ENCODE assay signal across 8 mouse cellular contexts in genomic region chr3:52101977-52102600, GRCm38 (mm10). TPM values are rescaled to one million over a fixed set of nuclear protein-coding genes. Genes with fewer than 3 reads are reported as not detected.
DNase-seq lines count a peak whose midpoint lies in the region; ATAC-seq and TF ChIP-seq lines count a peak whose summit lies in the region.

No protein-coding gene starts in this region.

- peak; percentile 64; the same call in 1 of the 2 replicates for TF ChIP-seq POLR2A in heart, adult 2 months (IDR thresholded peaks at IDR 0.05; ENCODE audit: insufficient read depth, low read depth, low read length)
- no peak for TF ChIP-seq POLR2A in kidney, adult 2 months (IDR thresholded peaks at IDR 0.05; ENCODE audit: low read depth, low read length)
- peak; percentile 35; the same call in 1 of the 2 replicates for TF ChIP-seq POLR2A in small intestine, adult 2 months (IDR thresholded peaks at IDR 0.05; ENCODE audit: low read depth, low read length)

- intact Hi-C loops in heart, adult 2 months (cut with DNase I), result loop anchor here (1.0 to 5.0 kb wide), 6 partner anchors 13 to 540 kb away; partner anchors contain the start of gene Setd7

- no peaks in the 10 kb centered on the region for H3K9me3 ChIP-seq in embryonic facial prominence, embryonic 13.5 days
- H3K9me3 ChIP-seq in limb, embryonic 11.5 days (ENCODE audit: control insufficient read depth, low read length), result no peaks in the 10 kb centered on the region
- no peaks in the 10 kb centered on the region for H3K9me3 ChIP-seq in midbrain, embryonic 13.5 days

- 0% methylated on average over 40 of the region's 57 CpGs for WGBS in embryonic facial prominence, embryonic 13.5 days
- under 1% methylated on average over 49 of the region's 57 CpGs for WGBS in heart, adult 2 months
- under 1% methylated on average over 51 of the region's 57 CpGs for WGBS in kidney, adult 2 months
- WGBS in limb, embryonic 11.5 days, result 1% methylated on average over 47 of the region's 57 CpGs
- 0% methylated on average over 42 of the region's 57 CpGs for WGBS in midbrain, embryonic 13.5 days
- WGBS in small intestine, adult 2 months, result under 1% methylated on average over 46 of the region's 57 CpGs

- no peaks in the 10 kb centered on the region for H3K79me2 ChIP-seq in heart, adult 2 months (replicated peaks; ENCODE audit: control insufficient read depth, insufficient read depth, low read length)

- H3K36me3 ChIP-seq in embryonic facial prominence, embryonic 13.5 days, result no peaks in the 10 kb centered on the region
- H3K36me3 ChIP-seq in heart, adult 2 months (ENCODE audit: control insufficient read depth, insufficient read depth, low read length), result no peaks in the 10 kb centered on the region
- no peaks in the 10 kb centered on the region for H3K36me3 ChIP-seq in kidney, adult 2 months (ENCODE audit: control insufficient read depth, insufficient read depth, low read length)
- no peaks in the 10 kb centered on the region for H3K36me3 ChIP-seq in limb, embryonic 11.5 days (ENCODE audit: control insufficient read depth, insufficient read depth, low read length)
- no peaks in the 10 kb centered on the region for H3K36me3 ChIP-seq in midbrain, embryonic 13.5 days
- no peaks in the 10 kb centered on the region for H3K36me3 ChIP-seq in small intestine, adult 2 months (ENCODE audit: control insufficient read depth, insufficient read depth, low read length)

- H3K4me2 ChIP-seq in embryonic facial prominence, embryonic 13.5 days, result peak overlapping the region; percentile 91
- peak overlapping the region; percentile 96 for H3K4me2 ChIP-seq in limb, embryonic 11.5 days (ENCODE audit: low read depth, severe bottlenecking)
- peak overlapping the region; percentile 83 for H3K4me2 ChIP-seq in midbrain, embryonic 13.5 days (replicated peaks)

- peak overlapping the region; percentile 82 for H3K4me3 ChIP-seq in embryonic facial prominence, embryonic 13.5 days
- peak overlapping the region; percentile 95 for H3K4me3 ChIP-seq in heart, adult 2 months
- H3K4me3 ChIP-seq in kidney, adult 2 months (ENCODE audit: insufficient read depth, low read depth, low read length), result peak overlapping the region; percentile 78
- H3K4me3 ChIP-seq in limb, embryonic 11.5 days (ENCODE audit: low read depth, low read length), result peak overlapping the region; percentile 78
- peak overlapping the region; percentile 86 for H3K4me3 ChIP-seq in midbrain, embryonic 13.5 days (replicated peaks)
- H3K4me3 ChIP-seq in small intestine, adult 2 months (ENCODE audit: low read depth, low read length), result peak overlapping the region; percentile 87

- no peaks in the 10 kb centered on the region for H3K27me3 ChIP-seq in embryonic facial prominence, embryonic 13.5 days
- H3K27me3 ChIP-seq in heart, adult 2 months (ENCODE audit: control insufficient read depth, insufficient read depth, low read length), result no peaks in the 10 kb centered on the region
- no peaks in the 10 kb centered on the region for H3K27me3 ChIP-seq in kidney, adult 2 months (replicated peaks; ENCODE audit: control insufficient read depth, insufficient read depth, low read length)
- H3K27me3 ChIP-seq in limb, embryonic 11.5 days (ENCODE audit: control insufficient read depth, insufficient read depth, low read length), result no peaks in the 10 kb centered on the region
- H3K27me3 ChIP-seq in midbrain, embryonic 13.5 days, result 0 out of 2 replicates have a peak, but pooled peaks cover 2% of the 10 kb centered on the region
- no peaks in the 10 kb centered on the region for H3K27me3 ChIP-seq in small intestine, adult 2 months (ENCODE audit: control insufficient read depth, insufficient read depth, low read length)

- ATAC-seq in embryonic facial prominence, embryonic 13.5 days (ENCODE audit: insufficient number of reproducible peaks, insufficient read depth, low FRiP score, low TSS enrichment, low read depth), result peak; percentile 81
- peak; percentile 71 for ATAC-seq in limb, embryonic 11.5 days (ENCODE audit: insufficient number of reproducible peaks, low FRiP score, low TSS enrichment, low read depth)
- ATAC-seq in midbrain, embryonic 13.5 days, result peak; percentile 83

- peak overlapping the region; percentile 98 for H3K27ac ChIP-seq in embryonic facial prominence, embryonic 13.5 days
- H3K27ac ChIP-seq in heart, adult 2 months, result peak overlapping the region; percentile 99
- H3K27ac ChIP-seq in kidney, adult 2 months (ENCODE audit: insufficient read depth, low read depth, low read length), result peak overlapping the region; percentile 96
- peak overlapping the region; percentile 87 for H3K27ac ChIP-seq in limb, embryonic 11.5 days (replicated peaks; ENCODE audit: low read depth, low read length)
- peak overlapping the region; percentile 100 for H3K27ac ChIP-seq in midbrain, embryonic 13.5 days
- peak overlapping the region; percentile 98 for H3K27ac ChIP-seq in small intestine, adult 2 months (ENCODE audit: insufficient read depth, low read depth, low read length)

- TF ChIP-seq CTCF in heart, adult 2 months (IDR thresholded peaks at IDR 0.05), result peak; percentile 46
- no peak for TF ChIP-seq CTCF in kidney, adult 2 months (conservative IDR thresholded peaks at IDR 0.05; ENCODE audit: insufficient read depth, insufficient read length, low read depth, low read length)
- TF ChIP-seq CTCF in small intestine, adult 2 months (IDR thresholded peaks at IDR 0.05; ENCODE audit: extremely low read depth, insufficient read length, insufficient replicate concordance, low read depth, low read length), result no peak

- TF ChIP-seq EP300 in heart, adult 2 months (IDR thresholded peaks at IDR 0.05; ENCODE audit: insufficient read depth, low read depth, low read length), result 0 out of 2 replicates have a peak, but pooled peaks have one; percentile 15

- H3K9ac ChIP-seq in embryonic facial prominence, embryonic 13.5 days, result peak overlapping the region; percentile 90
- peak overlapping the region; percentile 87 for H3K9ac ChIP-seq in heart, adult 2 months (ENCODE audit: low read depth, low read length)
- H3K9ac ChIP-seq in limb, embryonic 11.5 days (ENCODE audit: low read length), result peak overlapping the region; percentile 94
- peak overlapping the region; percentile 97 for H3K9ac ChIP-seq in midbrain, embryonic 13.5 days (replicated peaks)

- DNase-seq in thymus, adult 18-20 months, result peak; percentile 74 to 84
- no peak for DNase-seq in thymus, postnatal 25 days
- DNase-seq in heart, adult 2 months, result peak; percentile 94
- peak; percentile 93 for DNase-seq in kidney, adult 2 months
- peak; percentile 93 for DNase-seq in limb, embryonic 11.5 days (ENCODE audit: low spot score)

- H3K4me1 ChIP-seq in embryonic facial prominence, embryonic 13.5 days, result peaks cover 19% of the 10 kb centered on the region
- H3K4me1 ChIP-seq in heart, adult 2 months (ENCODE audit: control insufficient read depth, insufficient read depth, low read length), result no peaks in the 10 kb centered on the region
- 0 out of 2 replicates have a peak, but pooled peaks cover 3% of the 10 kb centered on the region for H3K4me1 ChIP-seq in kidney, adult 2 months (ENCODE audit: control insufficient read depth, insufficient read depth, low read length)
- H3K4me1 ChIP-seq in limb, embryonic 11.5 days (ENCODE audit: control insufficient read depth, insufficient read depth, low read length), result peaks cover 7% of the 10 kb centered on the region
- H3K4me1 ChIP-seq in midbrain, embryonic 13.5 days (replicated peaks), result peaks cover 19% of the 10 kb centered on the region
- peaks cover 12% of the 10 kb centered on the region; the same call in 1 of the 2 replicates for H3K4me1 ChIP-seq in small intestine, adult 2 months (ENCODE audit: control insufficient read depth, insufficient read depth, insufficient read length, low read length)

RNA-seq across cellular contexts. Expression of gene Maml3, which starts 2.8 kb away (rescaled TPM):
- 5.8 and 6.5 TPM in 2 replicates for polyA plus RNA-seq in embryonic facial prominence, embryonic 13.5 days (2015; fragmentation: Nextera tagmentation; extraction: Ambion mirVana)
- total RNA-seq in heart, adult 2 months (2021), result 1 to 10 TPM; 2.7 to 2.8 TPM
- 1.9 and 2.0 TPM in 2 replicates for polyA plus RNA-seq in heart, adult 2 months (2012; rRNA removed)
- 3.6 and 3.7 TPM in 2 replicates for polyA plus RNA-seq in kidney, adult 2 months (2012; rRNA removed)
- 4.3 and 5.1 TPM in 2 replicates for polyA plus RNA-seq in limb, embryonic 11.5 days (2014; fragmentation: Nextera tagmentation; extraction: Ambion mirVana)
- 8.3 and 8.6 TPM in 2 replicates for polyA plus RNA-seq in midbrain, embryonic 13.5 days (2015; fragmentation: Nextera tagmentation; extraction: Ambion mirVana)
- 1.6 and 3.2 TPM in 2 replicates for polyA plus RNA-seq in small intestine, adult 2 months (2012; rRNA removed)
